Mouse (Mus musculus) embryo, embryonic 10.5 days (tissue): ENCODE data around the gene Syce2.
"Not testable (repeated sequence)": the region's sequence is repeated elsewhere in the genome, so short reads cannot be mapped to it uniquely, and the experiment has no call there.

Experiments used
- DNase-seq: peaks from one replicate; pipeline ENCODE4 v3.0.0-alpha.2; 2015; ENCODE audit warnings: low spot score

Gene Syce2

GRCm38 (mm10) chr8:84871376-84872308, at the start of gene Syce2:
Gene Syce2, plus strand, starts transcription at chr8:84872111.
- peak; percentile 68 for DNase-seq

GRCm38 (mm10) chr8:84822723-84823122, 49.2 kb upstream of the Syce2 start, which contains the start of gene Dand5:
Gene Dand5, minus strand, starts transcription at chr8:84822823.
- DNase-seq = no peak

- DNase-seq = peak; percentile 84
Measured at GRCm38 (mm10) chr8:84823653-84824052, 48.3 kb upstream of the Syce2 start.

- no peak for DNase-seq
Measured at GRCm38 (mm10) chr8:84825636-84826035, 46.3 kb upstream of the Syce2 start.

GRCm38 (mm10) chr8:84826518-84826917, 45.4 kb upstream of the Syce2 start:
- DNase-seq = not testable (repeated sequence)

GRCm38 (mm10) chr8:84831490-84831889, 40.4 kb upstream of the Syce2 start, which contains the start of gene Gadd45gip1:
Gene Gadd45gip1, plus strand, starts transcription at chr8:84831522.
- no peak for DNase-seq

GRCm38 (mm10) chr8:84832034-84832717, 39.7 kb upstream of the Syce2 start:
- peak; percentile 81 for DNase-seq

GRCm38 (mm10) chr8:84832759-84833742, 38.9 kb upstream of the Syce2 start:
- no peak for DNase-seq

- DNase-seq = no peak
Measured at GRCm38 (mm10) chr8:84834002-84834865, 37.7 kb upstream of the Syce2 start.

GRCm38 (mm10) chr8:84834866-84835855, 36.8 kb upstream of the Syce2 start:
- DNase-seq = no peak

- peak; percentile 75 for DNase-seq
Measured at GRCm38 (mm10) chr8:84837149-84837911, 34.6 kb upstream of the Syce2 start.

GRCm38 (mm10) chr8:84837912-84838470, 33.9 kb upstream of the Syce2 start:
- no peak for DNase-seq

- DNase-seq = no peak
Measured at GRCm38 (mm10) chr8:84838513-84838912, 33.4 kb upstream of the Syce2 start.

- DNase-seq = no peak
Measured at GRCm38 (mm10) chr8:84839411-84839810, 32.5 kb upstream of the Syce2 start.

- peak; percentile 19 for DNase-seq
Measured at GRCm38 (mm10) chr8:84839875-84840247, 32.0 kb upstream of the Syce2 start.

GRCm38 (mm10) chr8:84840248-84840999, 31.5 kb upstream of the Syce2 start, which contains the start of gene Rad23a:
Gene Rad23a, minus strand, starts transcription at chr8:84840665.
- peak; percentile 97 for DNase-seq

GRCm38 (mm10) chr8:84841514-84841913, 30.4 kb upstream of the Syce2 start:
- no peak for DNase-seq
